Mouse (Mus musculus): Measurements from ENCODE around the gene 4930442H23Rik. TPM values are rescaled to one million over a fixed set of nuclear protein-coding genes. Genes with fewer than 3 reads are reported as not detected.
A peak's percentile ranks its signal among the peaks of the same experiment; 100 is the strongest.
"Not testable (repeated sequence)": the region's sequence is repeated elsewhere in the genome, so short reads cannot be mapped to it uniquely, and the experiment has no call there.

Gene 4930442H23Rik
- polyA plus RNA-seq, 1 experiment from 2014 or later, result 0.16 TPM

- peaks cover 7% of the 10 kb centered on the region; the same call in 1 of the 2 replicates for H3K4me1 ChIP-seq (ENCODE audit: insufficient read depth, low read depth, low read length)
- H3K36me3 ChIP-seq (ENCODE audit: insufficient read depth, low read length), result peaks cover 42% of the 10 kb centered on the region
- H3K9me3 ChIP-seq (ENCODE audit: low read length), result no peaks in the 10 kb centered on the region
- peak within 1 kb of the TSS; percentile 51 for H3K9ac ChIP-seq (replicated peaks; ENCODE audit: low read depth)
- ATAC-seq (peak; percentile 93), DNase-seq (ENCODE audit: low spot score) (peak; percentile 100)
- peak within 1 kb of the TSS; percentile 89 for H3K27ac ChIP-seq (ENCODE audit: low read length)
- 5% methylated on average over 53 of the region's 53 CpGs for WGBS
- H3K4me2 ChIP-seq (replicated peaks; ENCODE audit: low read depth, low read length), result peak within 1 kb of the TSS; percentile 61
- H3K4me3 ChIP-seq (ENCODE audit: low read depth, low read length), result peak within 1 kb of the TSS; percentile 61
- no peaks in the 10 kb centered on the region for H3K27me3 ChIP-seq (replicated peaks; ENCODE audit: insufficient read depth, low read length)
- TF ChIP-seq CTCF (IDR thresholded peaks at IDR 0.05) (0 out of 2 replicates have a peak, but pooled peaks have one; percentile 11), EP300 (IDR thresholded peaks at IDR 0.05) (peak; percentile 65)
Measured at GRCm38 (mm10) chr10:81182336-81183333, 1.0 kb downstream of the 4930442H23Rik start, which contains the start of gene Dapk3. TSS of gene Dapk3 (plus strand) at chr10:81183005.

DNA sequence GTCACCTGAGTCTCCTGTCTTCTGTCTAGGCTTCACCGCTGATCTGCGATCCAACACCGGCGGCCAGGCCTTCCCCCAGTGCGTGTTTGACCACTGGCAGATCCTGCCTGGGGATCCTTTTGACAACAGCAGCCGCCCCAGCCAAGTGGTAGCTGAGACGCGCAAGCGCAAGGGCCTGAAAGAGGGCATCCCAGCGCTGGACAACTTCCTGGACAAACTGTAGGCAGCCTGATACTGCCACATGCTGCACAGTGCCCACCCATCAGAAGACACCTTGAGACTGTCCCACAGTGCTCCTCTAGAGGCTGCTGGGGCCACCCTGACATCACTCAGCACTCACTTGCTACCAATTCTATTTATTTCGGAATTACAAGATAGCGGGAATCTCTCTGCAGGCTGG lies 1.8 kb downstream of the 4930442H23Rik start:
- H3K9me3 ChIP-seq (ENCODE audit: low read length); H3K4me1 ChIP-seq (ENCODE audit: insufficient read depth, low read depth, low read length); H3K27ac ChIP-seq (ENCODE audit: low read length); H3K4me3 ChIP-seq (ENCODE audit: low read depth, low read length); ATAC-seq; H3K27me3 ChIP-seq (replicated peaks; ENCODE audit: insufficient read depth, low read length); H3K9ac ChIP-seq (replicated peaks; ENCODE audit: low read depth); H3K4me2 ChIP-seq (replicated peaks; ENCODE audit: low read depth, low read length); DNase-seq (ENCODE audit: low spot score): not testable (repeated sequence)
- 71% methylated on average over 12 of the region's 12 CpGs for WGBS
- H3K36me3 ChIP-seq (ENCODE audit: insufficient read depth, low read length), result peaks cover 45% of the 10 kb centered on the region

DNA sequence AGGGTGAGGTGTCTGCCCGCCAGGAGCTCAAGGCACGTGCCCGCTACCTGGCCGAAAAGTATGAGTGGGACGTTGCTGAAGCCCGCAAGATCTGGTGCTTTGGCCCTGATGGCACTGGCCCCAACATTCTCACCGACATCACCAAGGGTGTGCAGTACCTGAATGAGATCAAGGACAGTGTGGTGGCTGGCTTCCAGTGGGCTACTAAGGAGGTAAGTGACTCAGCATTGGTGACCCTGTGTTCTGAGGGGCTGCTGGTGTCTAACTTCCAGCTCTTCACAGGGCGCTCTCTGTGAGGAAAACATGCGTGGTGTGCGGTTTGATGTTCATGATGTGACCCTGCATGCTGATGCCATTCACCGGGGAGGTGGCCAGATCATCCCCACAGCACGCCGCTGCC lies 2.7 kb downstream of the 4930442H23Rik start:
- DNase-seq (ENCODE audit: low spot score) (no peak), ATAC-seq (no peak)
- H3K4me1 ChIP-seq (ENCODE audit: insufficient read depth, low read depth, low read length), result peaks cover 8% of the 10 kb centered on the region; the same call in 1 of the 2 replicates
- no peak overlapping the region for H3K4me2 ChIP-seq (replicated peaks; ENCODE audit: low read depth, low read length)
- no peak overlapping the region for H3K27ac ChIP-seq (ENCODE audit: low read length)
- no peak for TF ChIP-seq EP300 (IDR thresholded peaks at IDR 0.05)
- no peak for TF ChIP-seq CTCF (IDR thresholded peaks at IDR 0.05)
- 89% methylated on average over 13 of the region's 13 CpGs for WGBS
- no peaks in the 10 kb centered on the region for H3K27me3 ChIP-seq (replicated peaks; ENCODE audit: insufficient read depth, low read length)
- H3K9ac ChIP-seq (replicated peaks; ENCODE audit: low read depth), result no peak overlapping the region
- peaks cover 45% of the 10 kb centered on the region for H3K36me3 ChIP-seq (ENCODE audit: insufficient read depth, low read length)
- no peak overlapping the region for H3K4me3 ChIP-seq (ENCODE audit: low read depth, low read length)
- no peaks in the 10 kb centered on the region for H3K9me3 ChIP-seq (ENCODE audit: low read length)

DNA sequence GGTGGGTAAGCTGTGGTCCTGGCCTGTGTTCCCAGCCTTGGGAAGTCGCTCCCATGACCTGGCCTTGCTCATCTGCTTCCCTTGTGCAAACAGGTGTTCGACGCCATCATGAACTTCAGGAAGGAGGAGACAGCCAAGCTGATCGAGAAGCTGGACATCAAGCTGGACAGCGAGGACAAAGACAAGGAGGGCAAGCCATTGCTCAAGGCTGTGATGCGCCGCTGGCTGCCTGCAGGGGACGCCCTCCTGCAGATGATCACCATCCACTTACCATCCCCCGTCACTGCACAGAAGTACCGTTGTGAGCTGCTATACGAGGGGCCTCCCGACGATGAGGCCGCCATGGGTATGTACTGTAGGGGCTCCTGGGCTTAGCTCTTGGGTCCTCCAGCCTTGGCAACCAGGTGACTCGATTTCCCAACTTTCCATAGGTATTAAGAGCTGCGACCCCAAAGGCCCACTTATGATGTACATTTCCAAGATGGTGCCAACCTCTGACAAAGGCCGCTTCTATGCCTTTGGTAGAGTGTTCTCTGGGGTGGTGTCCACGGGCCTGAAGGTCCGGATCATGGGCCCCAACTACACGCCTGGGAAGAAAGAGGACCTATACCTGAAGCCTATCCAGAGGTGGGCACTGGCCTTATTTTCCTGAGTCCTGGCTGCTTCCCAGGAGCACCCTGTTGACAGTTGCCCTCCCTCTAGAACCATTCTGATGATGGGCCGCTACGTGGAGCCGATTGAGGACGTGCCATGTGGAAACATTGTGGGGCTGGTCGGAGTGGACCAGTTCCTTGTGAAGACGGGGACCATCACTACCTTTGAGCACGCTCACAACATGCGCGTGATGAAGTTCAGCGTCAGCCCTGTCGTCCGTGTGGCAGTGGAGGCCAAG lies 4.0 kb downstream of the 4930442H23Rik start:
- no peak overlapping the region for H3K27ac ChIP-seq (ENCODE audit: low read length)
- DNase-seq (ENCODE audit: low spot score) (no peak), ATAC-seq (no peak)
- peak; percentile 39; the same call in 1 of the 2 replicates for TF ChIP-seq CTCF (IDR thresholded peaks at IDR 0.05)
- TF ChIP-seq EP300 (IDR thresholded peaks at IDR 0.05), result no peak
- H3K9ac ChIP-seq (replicated peaks; ENCODE audit: low read depth), result no peak overlapping the region
- no peak overlapping the region for H3K4me2 ChIP-seq (replicated peaks; ENCODE audit: low read depth, low read length)
- H3K27me3 ChIP-seq (replicated peaks; ENCODE audit: insufficient read depth, low read length), result no peaks in the 10 kb centered on the region
- peaks cover 12% of the 10 kb centered on the region for H3K4me1 ChIP-seq (ENCODE audit: insufficient read depth, low read depth, low read length)
- H3K36me3 ChIP-seq (ENCODE audit: insufficient read depth, low read length), result peaks cover 45% of the 10 kb centered on the region
- no peaks in the 10 kb centered on the region for H3K9me3 ChIP-seq (ENCODE audit: low read length)
- 87% methylated on average over 32 of the region's 32 CpGs for WGBS
- no peak overlapping the region for H3K4me3 ChIP-seq (ENCODE audit: low read depth, low read length)

DNA sequence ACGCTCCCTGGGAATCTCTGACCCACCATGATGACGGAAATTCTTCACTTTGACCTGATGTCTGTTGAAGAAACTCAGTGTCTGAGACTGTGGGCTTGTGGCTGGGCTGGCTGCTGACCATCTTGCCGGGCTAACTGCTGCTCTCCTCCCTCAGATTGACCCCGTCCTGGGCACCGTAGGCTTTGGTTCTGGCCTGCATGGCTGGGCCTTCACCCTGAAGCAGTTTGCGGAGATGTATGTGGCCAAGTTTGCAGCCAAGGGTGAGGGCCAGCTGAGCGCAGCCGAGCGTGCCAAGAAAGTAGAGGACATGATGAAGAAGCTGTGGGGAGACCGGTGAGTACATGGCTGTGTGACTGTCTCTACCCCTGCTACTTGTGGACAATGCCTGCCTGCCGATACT lies 4.7 kb downstream of the 4930442H23Rik start:
- H3K9ac ChIP-seq (replicated peaks; ENCODE audit: low read depth), result no peak overlapping the region
- H3K9me3 ChIP-seq (ENCODE audit: low read length), result no peaks in the 10 kb centered on the region
- WGBS, result 84% methylated on average over 11 of the region's 11 CpGs
- no peak for TF ChIP-seq EP300 (IDR thresholded peaks at IDR 0.05)
- TF ChIP-seq CTCF (IDR thresholded peaks at IDR 0.05), result no peak
- H3K4me1 ChIP-seq (ENCODE audit: insufficient read depth, low read depth, low read length), result peaks cover 11% of the 10 kb centered on the region
- H3K4me3 ChIP-seq (ENCODE audit: low read depth, low read length), result no peak overlapping the region
- DNase-seq (ENCODE audit: low spot score) (no peak), ATAC-seq (no peak)
- peaks cover 45% of the 10 kb centered on the region for H3K36me3 ChIP-seq (ENCODE audit: insufficient read depth, low read length)
- H3K27ac ChIP-seq (ENCODE audit: low read length), result no peak overlapping the region
- no peaks in the 10 kb centered on the region for H3K27me3 ChIP-seq (replicated peaks; ENCODE audit: insufficient read depth, low read length)
- no peak overlapping the region for H3K4me2 ChIP-seq (replicated peaks; ENCODE audit: low read depth, low read length)

All from lung, postnatal 0 days (tissue).